Mouse (Mus musculus) hematopoietic stem cell, adult 5-6 weeks (primary cell): ENCODE measurements around the gene Nlk. TPM values are rescaled to one million over a fixed set of nuclear protein-coding genes. Genes with fewer than 3 reads are reported as not detected.
"Not testable (repeated sequence)": the region's sequence is repeated elsewhere in the genome, so short reads cannot be mapped to it uniquely, and the experiment has no call there.

Experiments
- ATAC-seq, 2 experiments: fragments of 125-278 bp in 1 of 2; replicated peaks in 1 of 2; 2 replicates each; pipeline ENCODE4 v1.8.0; 2016 to 2017; ENCODE audit warnings: inconsistent platforms in 2 of 2, mild to moderate bottlenecking in 2 of 2, moderate number of reproducible peaks in 2 of 2, low read depth in 1 of 2, moderate TSS enrichment in 1 of 2; ENCODE audit not compliant: low FRiP score in 2 of 2, poor library complexity in 2 of 2, severe bottlenecking in 2 of 2, insufficient read depth in 1 of 2, low TSS enrichment in 1 of 2
- total RNA-seq: library from RNA; stranded (forward); fragments of 172-1452, 232-1000 nt; gene quantifications from 2 replicates; pipeline ENCODE4 v1.2.3, GENCODE M21; 2017

The Nlk gene
- total RNA-seq, 1 experiment from 2014 or later: 23.8 TPM

- ATAC-seq: no peak
These were observed 85.9 kb downstream of the Nlk start for GRCm38 (mm10) chr11:78611273-78611672.

GRCm38 (mm10) chr11:78609657-78610056 lies 87.5 kb downstream of the Nlk start:
- ATAC-seq: no peak

GRCm38 (mm10) chr11:78604826-78605225 lies 92.3 kb downstream of the Nlk start:
- ATAC-seq: no peak

- no peak for ATAC-seq
These were observed 94.4 kb downstream of the Nlk start for GRCm38 (mm10) chr11:78602781-78603180.

- ATAC-seq: no peak
These were observed 96.1 kb downstream of the Nlk start for GRCm38 (mm10) chr11:78600926-78601590.

- peak in 1 of 2 experiments; percentile 25; a peak in 1 of 4 replicates for ATAC-seq
These were observed 96.7 kb downstream of the Nlk start for GRCm38 (mm10) chr11:78600496-78600895.

GRCm38 (mm10) chr11:78600051-78600450 lies 97.1 kb downstream of the Nlk start:
- peak; percentile 78 to 80; a peak in 3 of 4 replicates for ATAC-seq

GRCm38 (mm10) chr11:78598763-78599415 lies 98.3 kb downstream of the Nlk start:
- ATAC-seq: no peak

GRCm38 (mm10) chr11:78596750-78597149 lies 100.4 kb downstream of the Nlk start:
- ATAC-seq: no peak

GRCm38 (mm10) chr11:78595773-78596172 lies 101.4 kb downstream of the Nlk start:
- ATAC-seq: no peak

- ATAC-seq: no peak
These were observed 102.8 kb downstream of the Nlk start for GRCm38 (mm10) chr11:78594271-78594964.

- not testable (repeated sequence) for ATAC-seq
These were observed 109.5 kb downstream of the Nlk start for GRCm38 (mm10) chr11:78587677-78588076.

GRCm38 (mm10) chr11:78586099-78586498 lies 111.1 kb downstream of the Nlk start:
- no peak for ATAC-seq

GRCm38 (mm10) chr11:78582848-78583247 lies 114.3 kb downstream of the Nlk start:
- ATAC-seq: no peak

GRCm38 (mm10) chr11:78574975-78575374 lies 122.2 kb downstream of the Nlk start:
- no peak for ATAC-seq

GRCm38 (mm10) chr11:78574536-78574935 lies 122.6 kb downstream of the Nlk start:
- ATAC-seq: no peak

GRCm38 (mm10) chr11:78574031-78574430 lies 123.1 kb downstream of the Nlk start:
- ATAC-seq: not testable (repeated sequence)

GRCm38 (mm10) chr11:78571854-78572253 lies 125.3 kb downstream of the Nlk start:
- ATAC-seq: no peak
